Mouse (Mus musculus): ENCODE measurements around the gene Cpeb1.
"Not testable (repeated sequence)": the region's sequence is repeated elsewhere in the genome, so short reads cannot be mapped to it uniquely, and the experiment has no call there.

The Cpeb1 gene

DNA sequence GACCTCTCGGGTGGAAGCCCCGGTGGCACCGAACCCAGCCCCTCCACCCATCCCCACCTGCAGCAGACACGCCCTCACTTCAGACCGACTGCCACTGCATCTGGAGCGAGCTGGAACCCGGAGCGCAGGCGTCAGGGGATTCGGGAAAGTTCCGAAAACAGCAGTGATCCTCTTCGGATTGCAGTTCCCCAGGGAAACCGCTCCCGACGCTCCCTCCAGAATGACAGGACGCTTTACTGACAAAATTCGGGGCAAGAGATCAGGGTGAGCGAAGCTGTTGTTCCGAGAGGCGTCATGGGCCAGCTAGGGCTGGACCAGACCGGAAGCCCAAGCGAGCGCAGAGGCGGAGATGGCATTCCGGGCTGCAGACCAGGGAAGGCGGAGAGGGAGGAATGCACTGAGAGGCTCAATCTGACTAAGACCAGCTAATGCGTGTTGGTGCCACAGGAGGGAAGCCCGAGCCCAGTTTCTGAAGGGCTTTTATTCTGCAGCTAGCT, at the start of gene Cpeb1:
TSS of gene Cpeb1 (minus strand) at position 311 of the 497 bp plus-strand sequence.
- DNase-seq (ENCODE audit: low spot score): peak; percentile 49

DNA sequence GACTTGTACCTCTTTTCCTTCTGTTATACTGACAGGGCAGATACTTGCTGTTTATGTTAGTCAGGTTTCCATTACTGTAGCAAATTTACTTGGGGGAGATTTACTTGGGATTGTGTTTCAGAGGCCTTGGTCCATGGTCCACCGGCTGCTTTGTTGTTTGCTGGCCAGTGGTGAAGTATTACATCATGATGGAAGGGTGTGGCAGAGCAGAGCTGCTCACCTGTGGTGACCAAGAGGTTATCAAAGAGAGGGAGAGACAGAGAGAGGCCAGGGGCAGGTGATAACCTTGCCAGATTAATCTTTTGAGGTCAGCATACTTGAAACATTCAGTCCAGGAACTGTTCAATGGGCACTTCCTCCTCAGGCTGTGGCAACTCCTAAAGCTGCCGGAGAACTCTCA, 45.8 kb upstream of the Cpeb1 start:
- DNase-seq (ENCODE audit: low spot score): no peak

GRCm38 (mm10) chr7:81498181-81498580, 42.9 kb upstream of the Cpeb1 start, which contains the start of gene BC048679:
Gene BC048679 (minus strand): TSS chr7:81498281.
- DNase-seq (ENCODE audit: low spot score): no peak

DNA sequence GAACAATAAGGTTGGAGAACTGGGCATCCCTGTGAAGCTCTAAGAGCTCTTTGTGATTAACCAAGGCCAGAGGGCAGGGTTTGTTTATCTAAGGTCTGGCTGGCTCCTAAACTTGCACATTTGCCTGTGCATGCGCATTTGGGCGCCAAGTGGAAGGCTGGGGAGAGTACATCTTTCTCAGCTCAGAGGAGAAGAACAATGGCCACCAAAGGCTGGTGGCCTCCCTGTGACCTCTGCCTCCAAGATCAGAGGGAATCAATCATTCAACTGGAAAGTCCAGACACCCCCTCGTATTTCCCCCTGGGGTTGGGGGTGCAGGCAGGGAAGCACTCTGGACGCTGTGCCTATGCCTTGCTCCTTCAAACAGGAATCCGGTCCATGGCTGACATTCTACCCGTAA, 41.9 kb upstream of the Cpeb1 start:
- DNase-seq (ENCODE audit: low spot score): no peak

- peak; percentile 60 for DNase-seq (ENCODE audit: low spot score)
Observed at GRCm38 (mm10) chr7:81493331-81494021, 38.2 kb upstream of the Cpeb1 start, which contains the start of gene Ap3b2. Gene Ap3b2 (minus strand): TSS chr7:81493925.

GRCm38 (mm10) chr7:81492628-81493027, 37.4 kb upstream of the Cpeb1 start:
- no peak for DNase-seq (ENCODE audit: low spot score)

- no peak for DNase-seq (ENCODE audit: low spot score)
Observed at GRCm38 (mm10) chr7:81489649-81490048, 34.4 kb upstream of the Cpeb1 start.

GRCm38 (mm10) chr7:81480800-81481199, 25.5 kb upstream of the Cpeb1 start:
- DNase-seq (ENCODE audit: low spot score): no peak

GRCm38 (mm10) chr7:81479531-81480090, 24.3 kb upstream of the Cpeb1 start:
- no peak for DNase-seq (ENCODE audit: low spot score)

- not testable (repeated sequence) for DNase-seq (ENCODE audit: low spot score)
Observed at GRCm38 (mm10) chr7:81478261-81478660, 23.0 kb upstream of the Cpeb1 start.

- DNase-seq (ENCODE audit: low spot score): no peak
Observed at GRCm38 (mm10) chr7:81476833-81477232, 21.6 kb upstream of the Cpeb1 start.

GRCm38 (mm10) chr7:81475221-81475620, 20.0 kb upstream of the Cpeb1 start:
- no peak for DNase-seq (ENCODE audit: low spot score)

DNA sequence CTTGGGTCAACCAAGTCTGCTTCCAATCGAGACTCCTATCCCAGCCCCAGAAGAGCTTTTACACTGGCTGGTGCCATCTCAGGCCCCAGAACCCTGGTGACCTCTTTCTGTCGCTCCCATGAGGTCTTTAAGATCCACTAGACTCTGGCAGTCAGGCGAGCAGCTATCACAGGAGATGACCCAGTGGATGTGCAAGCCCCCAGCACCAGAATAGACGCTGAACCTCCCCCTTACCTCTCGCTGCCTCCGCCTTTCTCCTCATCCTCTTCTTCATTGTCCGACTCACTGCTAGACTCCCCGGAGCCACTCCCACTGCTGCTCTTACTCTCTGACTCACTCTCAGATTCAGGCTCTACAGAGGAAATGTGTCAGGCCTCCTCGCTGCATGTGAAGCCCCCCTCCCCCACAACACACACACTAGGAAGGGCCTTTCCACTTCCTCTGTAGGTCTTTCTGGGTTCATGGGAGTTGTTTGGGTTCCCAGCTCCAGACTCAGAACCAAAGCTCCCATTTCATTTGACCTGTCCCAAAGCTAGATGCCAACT, 9.7 kb upstream of the Cpeb1 start:
- DNase-seq (ENCODE audit: low spot score): no peak

DNA sequence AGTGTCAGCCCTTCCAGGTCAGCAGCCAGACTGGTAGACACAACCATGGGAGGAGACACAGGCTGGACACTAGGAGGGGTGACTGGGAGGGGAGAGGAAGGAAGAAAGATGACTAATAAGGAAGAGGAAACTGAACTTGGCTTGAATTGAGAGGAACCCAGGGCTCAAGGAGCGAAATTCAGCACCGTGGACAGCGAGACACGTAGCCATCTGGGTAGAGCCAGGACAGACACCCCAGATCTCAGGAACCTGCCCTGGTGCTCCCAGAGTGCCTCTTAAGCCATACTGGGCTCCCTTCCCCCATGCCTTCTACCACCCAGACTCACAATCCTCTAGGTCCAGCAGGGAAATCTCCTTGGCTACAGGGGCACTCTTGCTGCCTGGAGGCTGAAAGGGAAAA, 8.9 kb upstream of the Cpeb1 start:
- no peak for DNase-seq (ENCODE audit: low spot score)

DNA sequence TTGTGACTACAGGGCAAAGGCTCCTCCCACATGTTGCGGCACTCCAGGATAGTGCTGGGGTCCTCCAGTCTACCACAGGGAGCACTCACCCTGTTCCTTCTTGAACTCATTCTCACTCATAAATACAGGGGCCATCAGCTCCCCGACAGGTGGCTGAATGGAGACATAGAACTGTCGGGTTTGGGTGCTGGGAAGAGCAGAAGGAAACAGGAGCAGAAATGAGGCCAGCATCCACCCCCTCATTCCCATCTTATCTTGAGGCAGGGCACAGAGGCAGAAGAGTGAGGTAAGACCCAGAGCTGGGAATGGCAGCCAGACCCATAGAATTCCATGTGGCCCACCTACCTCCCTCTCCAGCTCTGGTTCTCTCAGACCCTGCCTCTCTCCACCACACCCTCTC, 7.5 kb upstream of the Cpeb1 start:
- no peak for DNase-seq (ENCODE audit: low spot score)

DNA sequence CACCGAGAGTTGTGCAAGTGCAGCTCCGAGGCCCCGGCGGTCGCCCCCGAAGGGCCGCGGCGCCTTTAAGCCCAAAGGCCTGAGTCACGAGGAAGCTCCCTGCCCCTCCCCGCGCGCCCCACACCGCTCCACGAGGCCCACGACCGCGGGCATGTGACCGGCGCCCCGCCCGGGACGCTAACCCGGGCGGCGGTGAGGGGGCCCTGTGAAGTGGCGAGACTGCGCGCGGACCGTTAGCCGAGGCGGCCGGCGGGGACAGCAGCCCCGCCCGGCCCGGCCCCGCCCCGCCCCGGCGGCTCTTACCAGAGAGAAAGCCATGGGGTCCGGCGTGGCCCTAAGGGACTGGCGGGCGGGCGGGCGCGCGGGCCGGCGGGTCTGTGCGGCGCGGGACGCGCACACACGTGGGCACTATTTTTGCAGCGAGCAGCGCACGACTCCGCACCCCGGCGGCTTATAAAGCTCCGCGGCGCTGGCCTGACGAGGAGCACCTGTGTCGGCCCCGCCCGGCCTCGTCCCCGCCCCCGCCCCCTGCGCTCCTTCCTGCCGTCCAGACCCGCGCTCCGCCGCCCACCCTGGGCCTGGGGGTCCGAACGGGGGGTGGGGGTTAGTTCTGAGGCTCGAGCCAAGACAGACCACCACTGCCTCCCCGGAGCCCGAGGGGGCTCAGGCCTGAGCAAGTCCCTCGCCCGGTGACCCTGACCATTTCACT, 780 bp downstream of the Cpeb1 start:
- no peak for DNase-seq (ENCODE audit: low spot score)

- DNase-seq (ENCODE audit: low spot score): no peak
Observed at GRCm38 (mm10) chr7:81453443-81454274, 1.6 kb downstream of the Cpeb1 start.

- DNase-seq (ENCODE audit: low spot score): no peak
Observed at GRCm38 (mm10) chr7:81452971-81453441, 2.3 kb downstream of the Cpeb1 start.

DNA sequence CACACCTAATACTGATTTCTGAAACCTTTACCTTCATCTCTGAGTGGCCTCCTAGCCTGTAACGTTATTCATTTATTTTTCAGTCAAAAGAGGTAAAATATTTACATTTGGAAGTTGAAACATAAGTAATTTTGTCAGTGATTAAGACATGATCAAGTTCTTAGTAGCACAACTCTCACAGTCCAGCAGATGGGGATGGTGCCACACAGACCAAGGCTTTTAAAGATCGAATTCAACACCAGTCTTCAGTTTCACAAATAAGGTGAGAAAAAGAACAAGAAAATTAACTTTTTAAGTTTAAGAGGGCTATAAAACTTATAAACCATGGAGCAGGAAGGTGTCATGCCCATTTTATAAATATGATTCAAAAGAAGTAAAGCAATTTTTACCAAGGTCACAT, 56.3 kb downstream of the Cpeb1 start:
- DNase-seq (ENCODE audit: low spot score): no peak

- DNase-seq (ENCODE audit: low spot score): no peak
Observed at GRCm38 (mm10) chr7:81379363-81379762, 75.9 kb downstream of the Cpeb1 start.

GRCm38 (mm10) chr7:81372337-81372920, 82.8 kb downstream of the Cpeb1 start:
- no peak for DNase-seq (ENCODE audit: low spot score)
